Mouse (Mus musculus) kidney, embryonic 15.5 days (tissue): ENCODE results near the gene Olfr125. TPM values are rescaled to one million over a fixed set of nuclear protein-coding genes. Genes with fewer than 3 reads are reported as not detected.

ENCODE experiments used
- ATAC-seq: fragments of 200-750 bp; cut with Nextera tagmentation; replicated peaks from 2 replicates; pipeline ENCODE4 v1.8.0; 2017; ENCODE audit warnings: moderate TSS enrichment; ENCODE audit not compliant: low FRiP score
- H3K27ac ChIP-seq: fragments of 300-500 bp; sonication (generic); 2 replicates; pipeline ENCODE4 v1.5.1; 2015; ENCODE audit warnings: mild to moderate bottlenecking, inconsistent platforms
- H3K27me3 ChIP-seq: fragments of 300-500 bp; sonication (generic); 2 replicates; pipeline ENCODE4 v1.6.1; 2015; ENCODE audit warnings: inconsistent platforms
- H3K36me3 ChIP-seq: fragments of 300-500 bp; sonication (generic); 2 replicates; pipeline ENCODE4 v1.6.1; 2015; ENCODE audit warnings: inconsistent platforms
- H3K4me1 ChIP-seq: fragments of 300-500 bp; sonication (generic); 2 replicates; pipeline ENCODE4 v1.6.1; 2015; ENCODE audit warnings: inconsistent platforms
- H3K4me2 ChIP-seq: fragments of 300-500 bp; sonication (generic); 2 replicates; pipeline ENCODE4 v1.6.1; 2015; ENCODE audit warnings: moderate library complexity, mild to moderate bottlenecking, inconsistent platforms
- H3K4me3 ChIP-seq: fragments of 300-500 bp; sonication (generic); replicated peaks from 2 replicates; pipeline ENCODE4 v1.5.1; 2015; ENCODE audit warnings: mild to moderate bottlenecking, inconsistent platforms
- H3K9ac ChIP-seq: fragments of 300-500 bp; sonication (generic); 2 replicates; pipeline ENCODE4 v1.6.1; 2015; ENCODE audit warnings: mild to moderate bottlenecking, inconsistent platforms
- H3K9me3 ChIP-seq: fragments of 300-500 bp; sonication (generic); replicated peaks from 2 replicates; pipeline ENCODE4 v1.6.1; 2016; ENCODE audit warnings: inconsistent platforms
- WGBS: fragments of 180-500 bp; shearing (Covaris S2); methylation state at CpG from one replicate; pipeline ENCODE4 v1.1.7; 2015; ENCODE audit warnings: mixed read lengths; 5-methylcytosine and 5-hydroxymethylcytosine counted together
- polyA plus RNA-seq: library from polyadenylated mRNA; unstranded; fragments of >200 nt; fragmentation: Nextera tagmentation; extraction: Ambion mirVana; gene quantifications from 2 replicates; pipeline ENCODE4 v1.2.1, GENCODE M21; 2015

The Olfr125 gene
- not detected in 2 replicates for polyA plus RNA-seq

- no peak for ATAC-seq
- Histone ChIP-seq H3K9ac (no peak within 1 kb of the TSS), H3K36me3 (no peaks in the 10 kb centered on the region), H3K9me3 (no peaks in the 10 kb centered on the region), H3K27me3 (no peaks in the 10 kb centered on the region), H3K4me1 (no peaks in the 10 kb centered on the region), H3K4me2 (no peak within 1 kb of the TSS), H3K4me3 (no peak within 1 kb of the TSS), H3K27ac (no peak within 1 kb of the TSS)
These were observed at the start of gene Olfr125 for GRCm38 (mm10) chr17:37832649-37833048. Olfr125 (plus strand) TSS chr17:37832949.

GRCm38 (mm10) chr17:37793229-37793628, 39.5 kb upstream of the Olfr125 start, which contains the start of gene Olfr123:
Olfr123 (plus strand) TSS chr17:37793529.
- H3K9ac ChIP-seq, result no peak within 1 kb of the TSS
- no peaks in the 10 kb centered on the region for H3K9me3 ChIP-seq
- no peaks in the 10 kb centered on the region for H3K4me1 ChIP-seq
- H3K4me2 ChIP-seq, result no peak within 1 kb of the TSS
- no peak within 1 kb of the TSS for H3K27ac ChIP-seq
- H3K27me3 ChIP-seq, result no peaks in the 10 kb centered on the region
- no peak for ATAC-seq
- no peak within 1 kb of the TSS for H3K4me3 ChIP-seq
- 94% methylated on average over 2 of the region's 2 CpGs for WGBS
- no peaks in the 10 kb centered on the region for H3K36me3 ChIP-seq

- WGBS, result 88% methylated on average over 3 of the region's 3 CpGs
- Histone ChIP-seq H3K4me3 (no peak within 1 kb of the TSS), H3K27me3 (no peaks in the 10 kb centered on the region), H3K9ac (no peak within 1 kb of the TSS), H3K9me3 (no peaks in the 10 kb centered on the region), H3K27ac (no peak within 1 kb of the TSS), H3K36me3 (no peaks in the 10 kb centered on the region), H3K4me1 (no peaks in the 10 kb centered on the region), H3K4me2 (no peak within 1 kb of the TSS)
- no peak for ATAC-seq
These were observed 33.2 kb upstream of the Olfr125 start, which contains the start of gene Olfr124 for GRCm38 (mm10) chr17:37799588-37799987. Olfr124 (plus strand) TSS chr17:37799888.

- no peak for ATAC-seq
- H3K9me3 ChIP-seq, result no peaks in the 10 kb centered on the region
These were observed 14.4 kb downstream of the Olfr125 start, which contains the start of gene Olfr126 for GRCm38 (mm10) chr17:37847183-37847582. Olfr126 (plus strand) TSS chr17:37847483.

GRCm38 (mm10) chr17:37863901-37864300, 31.2 kb downstream of the Olfr125 start:
- H3K9me3 ChIP-seq, result no peaks in the 10 kb centered on the region
- no peak overlapping the region for H3K27ac ChIP-seq
- no peak overlapping the region for H3K9ac ChIP-seq
- no peaks in the 10 kb centered on the region for H3K36me3 ChIP-seq
- no peaks in the 10 kb centered on the region for H3K27me3 ChIP-seq
- 72% methylated on average over 2 of the region's 2 CpGs for WGBS
- H3K4me1 ChIP-seq, result no peaks in the 10 kb centered on the region
- ATAC-seq, result no peak
- H3K4me2 ChIP-seq, result no peak overlapping the region
- H3K4me3 ChIP-seq, result no peak overlapping the region

More at GRCm38 (mm10) chr17:37847183-37847582, 14.4 kb downstream of the Olfr125 start, which contains the start of gene Olfr126:
- H3K9ac ChIP-seq, result no peak within 1 kb of the TSS
- no peak within 1 kb of the TSS for H3K27ac ChIP-seq
- no peaks in the 10 kb centered on the region for H3K4me1 ChIP-seq
- H3K4me2 ChIP-seq, result no peak within 1 kb of the TSS
- H3K27me3 ChIP-seq, result no peaks in the 10 kb centered on the region
- no peak within 1 kb of the TSS for H3K4me3 ChIP-seq
- H3K36me3 ChIP-seq, result no peaks in the 10 kb centered on the region

- Histone ChIP-seq H3K36me3 (no peaks in the 10 kb centered on the region), H3K4me1 (no peaks in the 10 kb centered on the region), H3K27me3 (no peaks in the 10 kb centered on the region), H3K27ac (no peak overlapping the region), H3K4me2 (no peak overlapping the region), H3K9ac (no peak overlapping the region), H3K9me3 (no peaks in the 10 kb centered on the region), H3K4me3 (no peak overlapping the region)
- 26% methylated on average over 8 of the region's 8 CpGs for WGBS
- no peak for ATAC-seq
These were observed 37.0 kb downstream of the Olfr125 start for GRCm38 (mm10) chr17:37869676-37870205.

- no peaks in the 10 kb centered on the region for H3K36me3 ChIP-seq
- H3K4me2 ChIP-seq, result no peak overlapping the region
- H3K27ac ChIP-seq, result no peak overlapping the region
- no peak for ATAC-seq
- H3K4me3 ChIP-seq, result no peak overlapping the region
- H3K4me1 ChIP-seq, result no peaks in the 10 kb centered on the region
- no peaks in the 10 kb centered on the region for H3K9me3 ChIP-seq
- 84% methylated on average over 3 of the region's 3 CpGs for WGBS
- no peak overlapping the region for H3K9ac ChIP-seq
- no peaks in the 10 kb centered on the region for H3K27me3 ChIP-seq
These were observed 41.1 kb downstream of the Olfr125 start for GRCm38 (mm10) chr17:37873830-37874229.

Other genes with a start within 250 kb of the Olfr125 start
- gene Olfr114, start 240.2 kb upstream of the Olfr125 start, polyA plus RNA-seq, result not detected in 2 replicates
- not detected in 2 replicates for gene Olfr115, start 205.8 kb upstream of the Olfr125 start, polyA plus RNA-seq
- not detected in 2 replicates for gene Olfr116, start 205.8 kb upstream of the Olfr125 start, polyA plus RNA-seq
- not detected in 2 replicates for gene Olfr117, start 169.2 kb upstream of the Olfr125 start, polyA plus RNA-seq
- gene Olfr118, start 166.0 kb upstream of the Olfr125 start, polyA plus RNA-seq, result not detected in 2 replicates
- gene Olfr119, start 136.4 kb upstream of the Olfr125 start, polyA plus RNA-seq, result not detected in 2 replicates
- gene Olfr120, start 111.1 kb upstream of the Olfr125 start, polyA plus RNA-seq, result not detected in 2 replicates
- not detected in 2 replicates for gene Olfr121, start 84.1 kb upstream of the Olfr125 start, polyA plus RNA-seq
- gene Olfr122, start 64.3 kb upstream of the Olfr125 start, polyA plus RNA-seq, result not detected in 2 replicates
- gene Olfr123, start 39.4 kb upstream of the Olfr125 start, polyA plus RNA-seq, result not detected in 2 replicates
- gene Olfr124, start 33.1 kb upstream of the Olfr125 start, polyA plus RNA-seq, result not detected in 2 replicates
- not detected in 2 replicates for gene Olfr126, start 14.5 kb downstream of the Olfr125 start, polyA plus RNA-seq
- gene Olfr127, start 67.5 kb downstream of the Olfr125 start, polyA plus RNA-seq, result not detected in 2 replicates
- not detected in 2 replicates for gene Olfr128, start 87.6 kb downstream of the Olfr125 start, polyA plus RNA-seq
- gene Olfr761, start 120.1 kb downstream of the Olfr125 start, polyA plus RNA-seq, result not detected in 2 replicates
- gene Olfr129, start 227.1 kb downstream of the Olfr125 start, polyA plus RNA-seq, result not detected in 2 replicates
- not detected in 2 replicates for gene Olfr130, start 231.0 kb downstream of the Olfr125 start, polyA plus RNA-seq